Comparison of ENCODE assay signal across 10 mouse cellular contexts in genomic region chr16:85092644-85093091, GRCm38 (mm10).
DNase-seq lines count a peak whose midpoint lies in the region; ATAC-seq and TF ChIP-seq lines count a peak whose summit lies in the region.
"Had no signal": no experiment of that assay in that cellular context is flagged by ENCODE, and none has a peak within 500 bp of the region (broad histone marks: within the 10 kb centered on the region; RNA-seq: fewer than 3 reads in every experiment).

No protein-coding gene starts in this region.

- H3K4me3 ChIP-seq in gastrocnemius, adult 2 months, result no peak overlapping the region
- H3K4me3 ChIP-seq in forebrain, embryonic 12.5 days (replicated peaks), result no peak overlapping the region
- H3K4me3 ChIP-seq in midbrain, postnatal 0 days (ENCODE audit: low read depth, low read length), result no peak overlapping the region
- H3K4me3 ChIP-seq: limb, embryonic 15.5 days had no signal

- no peak for TF ChIP-seq CTCF in gastrocnemius, adult 2 months (IDR thresholded peaks at IDR 0.05)
- no peak for TF ChIP-seq CTCF in midbrain, postnatal 0 days (IDR thresholded peaks at IDR 0.05)

- H3K4me2 ChIP-seq in forebrain, embryonic 12.5 days, result peak overlapping the region; percentile 15; the same call in 1 of the 2 replicates
- H3K4me2 ChIP-seq in midbrain, postnatal 0 days (ENCODE audit: low read depth, low read length, poor library complexity, severe bottlenecking), result no peak overlapping the region
- H3K4me2 ChIP-seq: limb, embryonic 15.5 days had no signal

- H3K9ac ChIP-seq in forebrain, embryonic 12.5 days, result no peak overlapping the region
- H3K9ac ChIP-seq in midbrain, postnatal 0 days (replicated peaks; ENCODE audit: low read length, poor library complexity, severe bottlenecking), result no peak overlapping the region
- H3K9ac ChIP-seq: limb, embryonic 15.5 days had no signal

- H3K27ac ChIP-seq in gastrocnemius, adult 2 months, result peak overlapping the region; percentile 9; the same call in 1 of the 2 replicates
- peak overlapping the region; percentile 76 for H3K27ac ChIP-seq in forebrain, embryonic 12.5 days
- no peak overlapping the region for H3K27ac ChIP-seq in midbrain, postnatal 0 days (ENCODE audit: low read depth, low read length)
- H3K27ac ChIP-seq: limb, embryonic 15.5 days had no signal

- ATAC-seq in forebrain, embryonic 12.5 days (ENCODE audit: low FRiP score), result peak; percentile 92
- no peak for ATAC-seq in midbrain, postnatal 0 days (ENCODE audit: low FRiP score)

- no peaks in the 10 kb centered on the region for H3K36me3 ChIP-seq in forebrain, embryonic 12.5 days (replicated peaks)
- H3K36me3 ChIP-seq in midbrain, postnatal 0 days (ENCODE audit: insufficient read depth, low read length), result no peaks in the 10 kb centered on the region

- 13% methylated on average over 9 of the region's 9 CpGs for WGBS in forebrain, embryonic 12.5 days
- 20% methylated on average over 9 of the region's 9 CpGs for WGBS in midbrain, postnatal 0 days

- intact Hi-C loops in gastrocnemius, adult 2 months (cut with DNase I), result no loop called here

- no peaks in the 10 kb centered on the region for H3K27me3 ChIP-seq in forebrain, embryonic 12.5 days
- H3K27me3 ChIP-seq in midbrain, postnatal 0 days (ENCODE audit: insufficient read depth, low read length), result no peaks in the 10 kb centered on the region
- H3K27me3 ChIP-seq: limb, embryonic 15.5 days had no signal

- no peaks in the 10 kb centered on the region for H3K9me3 ChIP-seq in forebrain, embryonic 12.5 days
- H3K9me3 ChIP-seq in midbrain, postnatal 0 days (ENCODE audit: low read length), result no peaks in the 10 kb centered on the region
- H3K9me3 ChIP-seq: limb, embryonic 15.5 days had no signal

- DNase-seq in gastrocnemius, adult 2 months, result no peak
- DNase-seq in gastrocnemius, postnatal 10 days, result no peak
- DNase-seq in kidney, adult 9 months, result peak; percentile 95
- peak; percentile 70 for DNase-seq in midbrain, postnatal 0 days (ENCODE audit: low spot score)
- DNase-seq in adrenal gland, adult 2 months, result no peak
- DNase-seq in spleen, postnatal 4 days (ENCODE audit: low spot score in 2 of 2), result no peak
- DNase-seq in urinary bladder, postnatal 4 days (ENCODE audit: low spot score in 2 of 2), result no peak
- DNase-seq: right cerebral cortex, postnatal 4 days had no signal

- peaks cover 71% of the 10 kb centered on the region for H3K4me1 ChIP-seq in forebrain, embryonic 12.5 days
- H3K4me1 ChIP-seq in midbrain, postnatal 0 days (ENCODE audit: insufficient read depth, low read length), result peaks cover 12% of the 10 kb centered on the region

Comparison
In these comparisons a context has a peak if more than half of its experiments do, and no peak if none do; other contexts are left out.
1. DNase-seq: peak in kidney, adult 9 months (single experiment) and midbrain, postnatal 0 days (single experiment); none in gastrocnemius, adult 2 months (single experiment), gastrocnemius, postnatal 10 days (single experiment), adrenal gland, adult 2 months (single experiment), spleen, postnatal 4 days (0 of 2) and urinary bladder, postnatal 4 days (0 of 2).